Mouse (Mus musculus) forebrain, embryonic 16.5 days (tissue): ENCODE data around the gene Lrrc4. TPM values are rescaled to one million over a fixed set of nuclear protein-coding genes. Genes with fewer than 3 reads are reported as not detected.

Experiments used
- ATAC-seq: fragments of 200-750 bp; cut with Nextera tagmentation; 2 replicates; pipeline ENCODE4 v1.8.0; 2017; ENCODE audit warnings: mild to moderate bottlenecking, moderate library complexity
- H3K27ac ChIP-seq: fragments of 300-500 bp; sonication (generic); 2 replicates; pipeline ENCODE4 v1.5.1; 2014; ENCODE audit warnings: low read length, control low read depth
- H3K27me3 ChIP-seq: fragments of 300-500 bp; sonication (generic); replicated peaks from 2 replicates; pipeline ENCODE4 v1.6.1; 2014; ENCODE audit warnings: low read length; ENCODE audit not compliant: control insufficient read depth, insufficient read depth
- H3K36me3 ChIP-seq: fragments of 300-500 bp; sonication (generic); 2 replicates; pipeline ENCODE4 v1.6.1; 2014; ENCODE audit not compliant: control insufficient read depth, insufficient read depth
- H3K4me1 ChIP-seq: fragments of 300-500 bp; sonication (generic); replicated peaks from 2 replicates; pipeline ENCODE4 v1.6.1; 2014; ENCODE audit warnings: low read length; ENCODE audit not compliant: control insufficient read depth, insufficient read depth
- H3K4me2 ChIP-seq: fragments of 300-500 bp; sonication (generic); 2 replicates; pipeline ENCODE4 v1.6.1; 2014; ENCODE audit warnings: mild to moderate bottlenecking, low read length, control low read depth
- H3K4me3 ChIP-seq: fragments of 300-500 bp; sonication (generic); replicated peaks from 2 replicates; pipeline ENCODE4 v1.5.1; 2014; ENCODE audit warnings: mild to moderate bottlenecking, low read length, control low read depth
- H3K9ac ChIP-seq: fragments of 300-500 bp; sonication (generic); replicated peaks from 2 replicates; pipeline ENCODE4 v1.6.1; 2014; ENCODE audit warnings: low read depth, low read length, control low read depth
- H3K9me3 ChIP-seq: fragments of 300-500 bp; sonication (generic); 2 replicates; pipeline ENCODE4 v1.6.1; 2016; ENCODE audit warnings: low read length; ENCODE audit not compliant: control insufficient read depth
- WGBS: fragments of 180-500 bp; shearing (Covaris S2); extraction: QIAGEN DNeasy Blood & Tissue Kit; methylation state at CpG from one replicate; pipeline ENCODE4 v1.1.7; 2014; 5-methylcytosine and 5-hydroxymethylcytosine counted together
- polyA plus RNA-seq: library from polyadenylated mRNA; unstranded; fragments of >200 nt; fragmentation: Nextera tagmentation; extraction: Ambion mirVana; gene quantifications from 2 replicates; pipeline ENCODE4 v1.2.1, GENCODE M21; 2015

Gene Lrrc4
- polyA plus RNA-seq, 1 experiment from 2014 or later: 8.4 TPM

GRCm38 (mm10) chr6:28832751-28833291 is 1.3 kb upstream of the Lrrc4 start:
- H3K9me3 ChIP-seq: no peaks in the 10 kb centered on the region
- H3K4me2 ChIP-seq: peak overlapping the region; percentile 95
- no peaks in the 10 kb centered on the region for H3K27me3 ChIP-seq
- H3K36me3 ChIP-seq: no peaks in the 10 kb centered on the region; the same call in 1 of the 2 replicates
- WGBS: under 1% methylated on average over 56 of the region's 58 CpGs
- peaks cover 42% of the 10 kb centered on the region for H3K4me1 ChIP-seq
- H3K4me3 ChIP-seq: peak overlapping the region; percentile 66
- peak; percentile 84 for ATAC-seq
- H3K9ac ChIP-seq: peak overlapping the region; percentile 89
- peak overlapping the region; percentile 93 for H3K27ac ChIP-seq

GRCm38 (mm10) chr6:28831854-28832750 is 555 bp upstream of the Lrrc4 start:
- H3K4me1 ChIP-seq: peaks cover 50% of the 10 kb centered on the region
- H3K27ac ChIP-seq: peak overlapping the region; percentile 93
- H3K4me3 ChIP-seq: peak overlapping the region; percentile 66
- H3K4me2 ChIP-seq: peak overlapping the region; percentile 95
- WGBS: under 1% methylated on average over 76 of the region's 82 CpGs
- no peaks in the 10 kb centered on the region for H3K9me3 ChIP-seq
- H3K36me3 ChIP-seq: no peaks in the 10 kb centered on the region; the same call in 1 of the 2 replicates
- H3K27me3 ChIP-seq: no peaks in the 10 kb centered on the region
- peak overlapping the region; percentile 89 for H3K9ac ChIP-seq
- ATAC-seq: peak; percentile 36

DNA sequence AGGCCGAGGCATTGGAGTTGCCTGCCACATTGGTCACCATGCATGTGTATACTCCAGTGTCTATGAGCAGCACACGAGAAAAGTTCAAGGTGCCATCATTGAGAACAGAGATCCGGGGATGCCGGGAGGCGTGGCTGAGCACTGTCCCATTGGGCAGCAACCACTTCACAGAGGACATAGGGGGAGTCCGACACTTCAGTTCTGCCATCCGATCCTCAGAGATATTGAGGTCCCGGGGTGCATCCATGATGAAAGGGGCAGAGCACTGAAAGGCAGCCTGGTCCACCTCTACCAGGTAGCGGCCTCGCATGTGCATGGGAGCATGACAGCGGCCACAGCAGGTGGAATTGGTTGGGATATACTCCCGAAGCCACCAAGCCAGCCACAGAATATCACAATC is 1.2 kb downstream of the Lrrc4 start:
- Histone ChIP-seq H3K9me3 (no peaks in the 10 kb centered on the region), H3K4me2 (peak overlapping the region; percentile 95), H3K4me3 (0 out of 2 replicates have a peak overlapping the region, but pooled peaks have one; percentile 66), H3K27ac (no peak overlapping the region), H3K9ac (no peak overlapping the region), H3K27me3 (no peaks in the 10 kb centered on the region), H3K36me3 (no peaks in the 10 kb centered on the region; the same call in 1 of the 2 replicates), H3K4me1 (peaks cover 67% of the 10 kb centered on the region)
- no peak for ATAC-seq
- 93% methylated on average over 12 of the region's 12 CpGs for WGBS

DNA sequence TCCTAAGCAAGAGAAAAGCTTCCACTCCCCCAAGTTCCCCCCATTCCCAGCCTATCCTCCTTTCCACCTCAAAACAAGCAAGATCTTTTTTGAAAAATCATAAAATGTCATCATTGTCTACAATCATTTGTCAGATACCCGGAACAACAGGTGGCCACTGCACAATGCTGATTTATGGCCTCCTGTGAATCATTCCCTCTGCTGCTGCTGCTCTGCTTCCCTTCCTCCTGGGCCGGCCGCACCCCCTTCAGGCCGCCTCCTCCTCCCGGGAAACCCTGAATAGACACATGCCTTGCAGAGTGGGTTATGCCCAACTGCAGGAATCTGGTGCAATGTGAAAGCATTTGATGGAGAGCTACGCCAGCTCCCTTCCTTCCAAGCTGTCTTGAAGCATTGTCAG is 3.0 kb downstream of the Lrrc4 start:
- no peaks in the 10 kb centered on the region for H3K9me3 ChIP-seq
- no peaks in the 10 kb centered on the region for H3K27me3 ChIP-seq
- ATAC-seq: no peak
- H3K4me2 ChIP-seq: peak overlapping the region; percentile 95
- peaks cover 2% of the 10 kb centered on the region for H3K36me3 ChIP-seq
- H3K27ac ChIP-seq: 0 out of 2 replicates have a peak overlapping the region, but pooled peaks have one; percentile 26
- H3K4me3 ChIP-seq: peak overlapping the region; percentile 47
- H3K9ac ChIP-seq: peak overlapping the region; percentile 55
- WGBS: 4% methylated on average over 6 of the region's 6 CpGs
- peaks cover 70% of the 10 kb centered on the region for H3K4me1 ChIP-seq

DNA sequence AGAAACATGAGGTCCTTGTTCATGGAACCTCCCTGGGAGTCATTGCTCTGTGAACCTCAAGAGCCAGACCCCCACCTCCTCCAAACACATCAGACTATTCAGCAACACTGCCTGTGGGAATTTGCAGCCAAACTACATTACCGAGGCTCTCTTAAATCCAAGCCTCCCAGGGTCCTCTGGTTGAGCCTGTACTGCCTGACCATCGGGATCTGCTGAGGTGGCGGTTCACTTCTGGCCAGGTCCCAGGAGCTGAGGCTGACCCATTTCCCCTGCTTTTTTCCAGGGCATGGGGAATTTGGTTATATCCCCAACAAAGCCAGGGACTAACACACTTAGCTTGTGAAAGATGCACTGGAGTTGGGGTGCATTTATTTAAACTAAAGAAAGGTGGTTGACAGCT is 4.0 kb downstream of the Lrrc4 start:
- Histone ChIP-seq H3K36me3 (peaks cover 2% of the 10 kb centered on the region), H3K27me3 (no peaks in the 10 kb centered on the region), H3K4me3 (peak overlapping the region; percentile 44), H3K4me1 (peaks cover 67% of the 10 kb centered on the region), H3K9me3 (no peaks in the 10 kb centered on the region), H3K27ac (no peak overlapping the region), H3K4me2 (peak overlapping the region; percentile 95), H3K9ac (peak overlapping the region; percentile 41)
- 7% methylated on average over 3 of the region's 3 CpGs for WGBS
- ATAC-seq: no peak

DNA sequence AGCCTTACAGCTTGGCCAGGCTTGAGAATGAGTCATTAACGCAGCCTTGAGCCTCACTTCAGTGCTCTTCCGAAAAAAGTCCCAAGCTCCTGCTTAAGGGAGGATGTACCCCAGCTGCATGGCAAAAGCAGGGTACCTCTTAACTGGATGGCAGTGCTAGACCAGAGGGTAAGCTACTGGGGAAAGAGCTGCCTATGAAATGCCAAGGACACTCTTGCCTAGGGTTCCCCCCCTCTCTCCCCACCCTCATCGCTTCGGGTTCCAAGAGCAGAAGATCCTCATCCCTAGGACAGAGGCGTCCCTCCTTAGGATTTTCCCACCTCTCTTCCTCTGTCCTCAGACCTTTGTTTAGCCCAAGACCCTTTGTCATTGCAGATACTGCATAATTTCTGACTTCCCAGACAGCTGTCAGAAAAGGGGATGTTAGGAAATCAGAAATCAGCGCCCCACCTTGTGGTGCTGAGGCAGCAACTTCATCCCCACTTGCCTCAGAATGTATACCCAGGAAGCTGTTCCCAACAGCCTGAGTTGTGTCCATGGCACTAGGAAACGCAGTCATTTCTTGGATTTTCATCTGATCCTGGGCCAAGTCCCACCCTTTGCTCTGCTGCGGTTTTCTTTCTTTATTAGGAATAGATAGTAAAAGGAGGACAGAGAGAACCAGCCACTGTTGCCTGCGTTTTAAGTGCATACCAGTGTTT is 4.7 kb downstream of the Lrrc4 start:
- Histone ChIP-seq H3K36me3 (peaks cover 2% of the 10 kb centered on the region), H3K4me1 (peaks cover 67% of the 10 kb centered on the region), H3K9ac (peak overlapping the region; percentile 41; the same call in 1 of the 2 replicates), H3K27ac (no peak overlapping the region), H3K4me2 (peak overlapping the region; percentile 95), H3K4me3 (peak overlapping the region; percentile 44), H3K9me3 (no peaks in the 10 kb centered on the region), H3K27me3 (no peaks in the 10 kb centered on the region)
- WGBS: 49% methylated on average over 9 of the region's 9 CpGs
- 0 out of 2 replicates have a peak, but pooled peaks have one; percentile 11 for ATAC-seq

DNA sequence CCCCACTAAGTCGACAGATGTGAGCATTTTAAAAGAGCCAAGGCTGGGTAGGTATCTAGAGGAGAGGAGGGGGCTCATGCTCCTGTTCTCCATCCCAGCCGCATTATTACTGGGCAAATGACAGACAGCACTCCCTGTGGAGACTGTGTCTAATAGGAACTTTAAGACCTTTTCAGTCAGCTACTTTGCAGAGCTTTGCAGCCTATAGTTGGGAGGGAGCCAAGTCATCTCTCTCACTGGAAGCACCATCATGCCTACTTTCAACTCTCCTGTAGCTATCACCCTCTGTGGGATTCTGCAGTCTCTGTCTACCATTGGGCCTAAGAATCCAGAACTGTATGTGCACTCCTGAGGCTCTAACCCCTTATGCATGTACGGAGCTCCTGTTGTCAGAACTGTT is 5.7 kb downstream of the Lrrc4 start:
- H3K9me3 ChIP-seq: no peaks in the 10 kb centered on the region
- ATAC-seq: no peak
- H3K9ac ChIP-seq: no peak overlapping the region
- no peaks in the 10 kb centered on the region for H3K27me3 ChIP-seq
- no peak overlapping the region; the same call in 1 of the 2 replicates for H3K4me2 ChIP-seq
- WGBS: 38% methylated on average over 3 of the region's 3 CpGs
- no peak overlapping the region for H3K27ac ChIP-seq
- peaks cover 63% of the 10 kb centered on the region for H3K4me1 ChIP-seq
- H3K36me3 ChIP-seq: peaks cover 2% of the 10 kb centered on the region
- no peak overlapping the region for H3K4me3 ChIP-seq

GRCm38 (mm10) chr6:28823802-28824201 is 7.7 kb downstream of the Lrrc4 start:
- Histone ChIP-seq H3K9ac (no peak overlapping the region), H3K27me3 (no peaks in the 10 kb centered on the region), H3K4me2 (no peak overlapping the region), H3K4me1 (peaks cover 51% of the 10 kb centered on the region), H3K27ac (no peak overlapping the region), H3K4me3 (no peak overlapping the region), H3K9me3 (no peaks in the 10 kb centered on the region), H3K36me3 (peaks cover 5% of the 10 kb centered on the region; the same call in 1 of the 2 replicates)
- 74% methylated on average over 5 of the region's 5 CpGs for WGBS
- no peak for ATAC-seq

GRCm38 (mm10) chr6:28823375-28823774 is 8.2 kb downstream of the Lrrc4 start:
- 92% methylated on average over 3 of the region's 3 CpGs for WGBS
- ATAC-seq: no peak
- peaks cover 6% of the 10 kb centered on the region; the same call in 1 of the 2 replicates for H3K36me3 ChIP-seq
- no peaks in the 10 kb centered on the region for H3K9me3 ChIP-seq
- H3K27ac ChIP-seq: no peak overlapping the region
- H3K27me3 ChIP-seq: no peaks in the 10 kb centered on the region
- peaks cover 47% of the 10 kb centered on the region for H3K4me1 ChIP-seq
- H3K9ac ChIP-seq: no peak overlapping the region
- no peak overlapping the region for H3K4me3 ChIP-seq
- no peak overlapping the region for H3K4me2 ChIP-seq
